Mouse (Mus musculus): Measurements from ENCODE around the gene Fam171b. TPM values are rescaled to one million over a fixed set of nuclear protein-coding genes. Genes with fewer than 3 reads are reported as not detected.

Fam171b gene
- 1.2 TPM for polyA plus RNA-seq (2014; fragmentation: Illumina TruSeq; extraction: RNeasy Lipid Tissue Mini Kit (QIAGEN cat#74804); ENCODE audit: low read depth, low replicate concordance)

GRCm38 (mm10) chr2:83812483-83813272 lies at the start of gene Fam171b:
Gene Fam171b (plus strand): TSS chr2:83812636.

Other genes with a start within 250 kb of the Fam171b start
- 77.4 TPM for gene Zc3h15, start 168.2 kb upstream of the Fam171b start, polyA plus RNA-seq (2014; fragmentation: Illumina TruSeq; extraction: RNeasy Lipid Tissue Mini Kit (QIAGEN cat#74804); ENCODE audit: low read depth, low replicate concordance)
- 23.3 TPM for gene Itgav, start 88.2 kb upstream of the Fam171b start, polyA plus RNA-seq (2014; fragmentation: Illumina TruSeq; extraction: RNeasy Lipid Tissue Mini Kit (QIAGEN cat#74804); ENCODE audit: low read depth, low replicate concordance)
- 2.0 TPM for gene Zswim2, start 128.6 kb downstream of the Fam171b start, polyA plus RNA-seq (2014; fragmentation: Illumina TruSeq; extraction: RNeasy Lipid Tissue Mini Kit (QIAGEN cat#74804); ENCODE audit: low read depth, low replicate concordance)
- gene Gm13698, start 143.1 kb downstream of the Fam171b start, polyA plus RNA-seq (2014; fragmentation: Illumina TruSeq; extraction: RNeasy Lipid Tissue Mini Kit (QIAGEN cat#74804); ENCODE audit: low read depth, low replicate concordance) = not detected
- not detected for gene Gm13693, start 148.9 kb downstream of the Fam171b start, polyA plus RNA-seq (2014; fragmentation: Illumina TruSeq; extraction: RNeasy Lipid Tissue Mini Kit (QIAGEN cat#74804); ENCODE audit: low read depth, low replicate concordance)
- not detected for gene Gm13695, start 154.7 kb downstream of the Fam171b start, polyA plus RNA-seq (2014; fragmentation: Illumina TruSeq; extraction: RNeasy Lipid Tissue Mini Kit (QIAGEN cat#74804); ENCODE audit: low read depth, low replicate concordance)
- not detected for gene Gm13696, start 160.5 kb downstream of the Fam171b start, polyA plus RNA-seq (2014; fragmentation: Illumina TruSeq; extraction: RNeasy Lipid Tissue Mini Kit (QIAGEN cat#74804); ENCODE audit: low read depth, low replicate concordance)
- gene Gm13694, start 166.3 kb downstream of the Fam171b start, polyA plus RNA-seq (2014; fragmentation: Illumina TruSeq; extraction: RNeasy Lipid Tissue Mini Kit (QIAGEN cat#74804); ENCODE audit: low read depth, low replicate concordance) = not detected
- not detected for gene Gm13697, start 172.1 kb downstream of the Fam171b start, polyA plus RNA-seq (2014; fragmentation: Illumina TruSeq; extraction: RNeasy Lipid Tissue Mini Kit (QIAGEN cat#74804); ENCODE audit: low read depth, low replicate concordance)
- gene Gm13691, start 177.9 kb downstream of the Fam171b start, polyA plus RNA-seq (2014; fragmentation: Illumina TruSeq; extraction: RNeasy Lipid Tissue Mini Kit (QIAGEN cat#74804); ENCODE audit: low read depth, low replicate concordance) = not detected

Data from adipose tissue, adult 10 weeks (tissue).